Mouse (Mus musculus) stomach, embryonic 14.5 days (tissue): ENCODE data around the gene Acly. TPM values are rescaled to one million over a fixed set of nuclear protein-coding genes. Genes with fewer than 3 reads are reported as not detected.

ENCODE experiments used
- microRNA-seq: library from miRNA; unstranded; fragments of <30 nt; microRNA quantifications from one replicate; pipeline ENCODE4, GENCODE M21; 2016
- polyA plus RNA-seq: library from polyadenylated mRNA; unstranded; fragments of >200 nt; fragmentation: Nextera tagmentation; extraction: Ambion mirVana; gene quantifications from 2 replicates; pipeline ENCODE4 v1.2.1, GENCODE M21; 2014

Gene Acly
- polyA plus RNA-seq, 1 experiment from 2014 or later: 161 TPM

Small RNA genes lying within 50 kb of the gene (microRNA-seq; reads per million reads assigned to microRNA genes)
- gene Gm27374 (not detected), gene Mir7116 (not detected)

Other genes with a start within 250 kb of the Acly start
- gene Eif1, start 208.1 kb downstream of the Acly start, polyA plus RNA-seq: 2,030 and 2,105 TPM in 2 replicates
- 6.9 and 13.2 TPM in 2 replicates for gene Gast, start 193.6 kb downstream of the Acly start, polyA plus RNA-seq
- gene Hap1, start 171.9 kb downstream of the Acly start, polyA plus RNA-seq: 10.8 and 12.3 TPM in 2 replicates
- 131 and 139 TPM in 2 replicates for gene Jup, start 130.2 kb downstream of the Acly start, polyA plus RNA-seq
- gene P3h4, start 113.2 kb downstream of the Acly start, polyA plus RNA-seq: 68.0 and 68.9 TPM in 2 replicates
- gene Fkbp10, start 112.3 kb downstream of the Acly start, polyA plus RNA-seq: 106 and 108 TPM in 2 replicates
- gene Nt5c3b, start 86.2 kb downstream of the Acly start, polyA plus RNA-seq: 121 and 126 TPM in 2 replicates
- 0.52 and 0.64 TPM in 2 replicates for gene Klhl10, start 86.1 kb downstream of the Acly start, polyA plus RNA-seq
- 11.2 and 12.3 TPM in 2 replicates for gene Klhl11, start 55.3 kb downstream of the Acly start, polyA plus RNA-seq
- gene Ttc25, start 17.6 kb upstream of the Acly start, polyA plus RNA-seq: 0.35 and 1.1 TPM in 2 replicates
- gene Cnp, start 46.9 kb upstream of the Acly start, polyA plus RNA-seq: 35.9 TPM in 2 replicates
- 62.8 and 63.1 TPM in 2 replicates for gene Nkiras2, start 91.2 kb upstream of the Acly start, polyA plus RNA-seq
- 84.0 and 95.4 TPM in 2 replicates for gene Dnajc7, start 92.2 kb upstream of the Acly start, polyA plus RNA-seq
- 0.22 TPM in 1 of 2 replicates, not detected in the other for gene Zfp385c, start 164.5 kb upstream of the Acly start, polyA plus RNA-seq
- 1.8 and 3.4 TPM in 2 replicates for gene Dhx58, start 176.3 kb upstream of the Acly start, polyA plus RNA-seq
- gene Kat2a, start 184.5 kb upstream of the Acly start, polyA plus RNA-seq: 50.7 and 51.7 TPM in 2 replicates
- gene Hspb9, start 185.8 kb upstream of the Acly start, polyA plus RNA-seq: 0.41 and 0.56 TPM in 2 replicates
- 55.5 and 65.7 TPM in 2 replicates for gene Rab5c, start 210.2 kb upstream of the Acly start, polyA plus RNA-seq
- 0.25 and 0.48 TPM in 2 replicates for gene Kcnh4, start 231.9 kb upstream of the Acly start, polyA plus RNA-seq
- gene Hcrt, start 234.9 kb upstream of the Acly start, polyA plus RNA-seq: not detected in 2 replicates
- gene Ghdc, start 243.0 kb upstream of the Acly start, polyA plus RNA-seq: 3.3 and 3.8 TPM in 2 replicates